Mouse (Mus musculus) G1E (cell line): ENCODE data around the gene 4933406M09Rik.

Source experiments
- CTCF ChIP-seq: IDR thresholded peaks from 2 replicates; pipeline ENCODE4 v1.5.1; 2012; ENCODE audit warnings: low read depth, low read length, inconsistent platforms, mixed read lengths
- GATA1 ChIP-seq: IDR thresholded peaks from 2 replicates; pipeline ENCODE4 v1.6.1; 2012; ENCODE audit warnings: borderline replicate concordance, low read length, inconsistent platforms, mixed read lengths
- GATA2 ChIP-seq: IDR thresholded peaks from 2 replicates; pipeline ENCODE4 v1.6.1; 2012; ENCODE audit warnings: low read depth, low read length, inconsistent platforms, borderline replicate concordance
- POLR2AphosphoS5 ChIP-seq: IDR thresholded peaks from 2 replicates; pipeline ENCODE4 v1.6.1; 2012; ENCODE audit warnings: low read depth, low read length, inconsistent platforms; ENCODE audit not compliant: insufficient replicate concordance
- TAL1 ChIP-seq: conservative IDR thresholded peaks from 2 replicates; pipeline ENCODE4 v1.6.1; 2012; ENCODE audit warnings: low read depth, low read length, inconsistent platforms, mixed read lengths

DNA sequence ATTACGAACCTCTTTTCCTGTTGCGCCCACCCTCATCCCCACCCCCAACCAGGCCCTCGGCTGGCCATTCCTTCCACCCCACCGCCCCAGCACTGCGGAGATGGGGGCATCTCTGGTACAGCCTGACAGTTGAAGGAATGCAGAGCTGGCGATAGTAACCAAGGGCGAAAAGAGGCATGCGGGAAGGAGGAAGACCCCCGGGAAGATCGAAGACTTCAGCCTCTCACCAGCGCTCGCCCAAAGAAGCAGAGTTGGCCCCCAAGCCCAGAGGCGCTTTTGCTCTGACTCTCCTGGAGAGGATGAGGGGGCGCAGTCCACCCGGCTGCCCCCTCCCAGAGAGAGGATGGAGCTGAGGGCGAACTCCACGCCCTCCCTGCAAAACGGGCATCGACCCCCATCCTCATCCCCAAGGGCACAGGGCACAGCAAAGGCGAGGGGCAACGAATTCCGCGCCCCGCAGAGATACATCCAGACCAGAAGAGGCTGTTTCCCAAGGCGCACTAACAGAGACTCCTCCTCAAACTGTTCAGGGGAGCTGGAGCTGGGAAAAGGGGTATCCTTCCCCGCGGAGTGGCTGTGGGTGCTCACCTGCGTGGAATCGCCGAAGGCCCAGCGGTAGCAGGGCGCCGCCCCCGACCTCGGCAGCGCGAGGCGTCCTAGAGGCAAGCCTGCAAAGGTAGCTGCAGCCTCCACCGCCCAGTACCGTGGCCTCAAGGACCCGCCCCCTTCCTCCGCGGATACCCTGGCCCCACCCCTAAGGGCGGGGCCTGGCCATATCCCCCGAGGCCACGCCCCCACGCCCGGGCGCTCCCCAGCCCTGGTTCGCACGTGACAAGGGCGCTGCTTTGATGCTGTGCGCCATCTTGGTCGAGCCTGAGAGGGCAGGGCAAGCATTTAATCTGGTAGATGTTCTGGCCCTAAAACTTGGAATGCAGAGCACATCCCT lies 41.5 kb upstream of the 4933406M09Rik start:
- TF ChIP-seq CTCF, result no peak
- TF ChIP-seq POLR2AphosphoS5, result no peak
- TF ChIP-seq TAL1, result no peak
- no peak for TF ChIP-seq GATA1
- no peak for TF ChIP-seq GATA2
